Mouse (Mus musculus) spleen, postnatal 4 days (tissue): Measurements from ENCODE around the gene Btrc.
A peak's percentile ranks its signal among the peaks of the same experiment; 100 is the strongest.

Source experiments
- DNase-seq, 2 experiments: peaks; one replicate each; pipeline ENCODE4 v3.0.0; 2022; ENCODE audit warnings: low spot score in 2 of 2

Btrc gene

GRCm38 (mm10) chr19:45530200-45530995, 166.9 kb downstream of the Btrc start:
- DNase-seq, result peak in 1 of 2 experiments; percentile 62

GRCm38 (mm10) chr19:45531554-45531953, 168.0 kb downstream of the Btrc start:
- no peak for DNase-seq

- no peak for DNase-seq
These were observed 170.1 kb downstream of the Btrc start for GRCm38 (mm10) chr19:45533617-45534016.

- no peak for DNase-seq
These were observed 171.7 kb downstream of the Btrc start for GRCm38 (mm10) chr19:45535214-45535735.

- no peak for DNase-seq
These were observed 172.4 kb downstream of the Btrc start for GRCm38 (mm10) chr19:45535929-45536328.

- DNase-seq, result peak; percentile 63 to 83
These were observed 174.0 kb downstream of the Btrc start for GRCm38 (mm10) chr19:45537505-45537904.

GRCm38 (mm10) chr19:45540657-45541408, 177.3 kb downstream of the Btrc start:
- DNase-seq, result peak in 1 of 2 experiments; percentile 59

GRCm38 (mm10) chr19:45541409-45542041, 178.0 kb downstream of the Btrc start:
- peak in 1 of 2 experiments; percentile 75 for DNase-seq

GRCm38 (mm10) chr19:45542061-45542460, 178.5 kb downstream of the Btrc start:
- DNase-seq, result no peak

GRCm38 (mm10) chr19:45544152-45544924, 180.8 kb downstream of the Btrc start:
- DNase-seq, result peak in 1 of 2 experiments; percentile 70

GRCm38 (mm10) chr19:45544925-45545321, 181.4 kb downstream of the Btrc start:
- DNase-seq, result peak; percentile 76 to 93

- peak; percentile 45 to 65 for DNase-seq
These were observed 184.7 kb downstream of the Btrc start for GRCm38 (mm10) chr19:45548196-45548595.

- peak in 1 of 2 experiments; percentile 59 for DNase-seq
These were observed 185.8 kb downstream of the Btrc start for GRCm38 (mm10) chr19:45549128-45549915.

- DNase-seq, result no peak
These were observed 186.4 kb downstream of the Btrc start for GRCm38 (mm10) chr19:45549948-45550347.

- no peak for DNase-seq
These were observed 188.7 kb downstream of the Btrc start for GRCm38 (mm10) chr19:45552187-45552586.

- DNase-seq, result no peak
These were observed 190.6 kb downstream of the Btrc start for GRCm38 (mm10) chr19:45554136-45554535.

- DNase-seq, result peak; percentile 78 to 87
These were observed 196.8 kb downstream of the Btrc start, which contains the start of the genes Poll and Gm17018 for GRCm38 (mm10) chr19:45560153-45560890. Gene Poll, minus strand, starts transcription at chr19:45560531. Gene Gm17018, plus strand, starts transcription at chr19:45560615.

GRCm38 (mm10) chr19:45565925-45566715, 202.6 kb downstream of the Btrc start:
- no peak for DNase-seq

- DNase-seq, result no peak
These were observed 203.8 kb downstream of the Btrc start for GRCm38 (mm10) chr19:45567367-45567766.
